Mouse (Mus musculus): ENCODE results near the gene Ak1. TPM values are rescaled to one million over a fixed set of nuclear protein-coding genes. Genes with fewer than 3 reads are reported as not detected.
A peak's percentile ranks its signal among the peaks of the same experiment; 100 is the strongest.

Gene Ak1
- total RNA-seq (2021) = 100 to 1,000 TPM; 595 to 617 TPM
- long read RNA-seq, experiment 1, transcript Ak1-202 (7 exons, 2,063 nt) = major isoform, 2,487 of 2,771 reads
- long read RNA-seq, experiment 1, partial matches to known transcripts = 179 of 2,771 reads
- long read RNA-seq, experiment 1, other reads (novel, unspliced or antisense) = 105 of 2,771 reads
- long read RNA-seq, experiment 2, transcript Ak1-202 (7 exons, 2,063 nt) = major isoform, 2,200 of 2,417 reads
- long read RNA-seq, experiment 2, partial matches to known transcripts = 96 of 2,417 reads
- long read RNA-seq, experiment 2, other reads (novel, unspliced or antisense) = 119 of 2,417 reads

DNA sequence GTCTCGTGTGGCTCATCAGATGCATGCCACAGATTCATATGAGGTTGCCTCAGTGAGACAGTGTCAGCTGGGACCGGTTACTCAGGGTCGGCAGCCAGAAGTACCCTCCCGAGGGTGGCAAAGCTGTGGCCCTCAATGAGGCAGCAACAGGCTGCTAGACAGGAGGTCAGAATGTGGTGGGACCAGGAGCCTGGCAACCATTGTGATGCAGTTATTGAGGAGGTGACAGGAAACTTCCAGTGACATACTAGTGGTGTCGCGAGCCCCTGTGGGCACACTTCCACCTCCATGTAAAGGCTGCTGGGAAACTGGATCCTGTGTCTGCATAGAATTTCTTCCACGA, at the start of gene Ak1:
Ak1 (plus strand) TSS at position 242 of the 343 bp plus-strand sequence.
- intact Hi-C loops (cut with DNase I) = no loop called here
- DNase-seq = no peak

DNA sequence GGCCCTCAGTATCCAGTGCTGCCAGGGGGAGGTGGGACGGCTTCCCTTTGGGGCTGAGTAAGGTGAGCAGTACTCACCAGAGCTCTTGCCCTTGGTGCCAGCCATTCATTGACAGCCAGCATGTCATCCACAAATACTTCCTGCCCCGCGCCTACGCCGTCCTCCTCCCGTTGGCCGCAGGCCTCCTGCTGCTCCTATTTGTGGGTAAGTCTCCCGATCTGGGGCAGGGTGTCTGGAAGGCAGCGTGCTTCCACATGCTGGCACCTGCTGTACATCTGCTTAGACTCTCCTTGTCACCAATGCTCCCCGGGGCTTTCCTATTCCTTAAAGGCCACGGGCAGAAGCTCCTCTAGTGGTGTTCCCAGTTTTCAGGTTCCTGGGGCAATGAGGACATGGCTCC, 49.4 kb upstream of the Ak1 start:
- intact Hi-C loops (cut with DNase I) = no loop called here

DNA sequence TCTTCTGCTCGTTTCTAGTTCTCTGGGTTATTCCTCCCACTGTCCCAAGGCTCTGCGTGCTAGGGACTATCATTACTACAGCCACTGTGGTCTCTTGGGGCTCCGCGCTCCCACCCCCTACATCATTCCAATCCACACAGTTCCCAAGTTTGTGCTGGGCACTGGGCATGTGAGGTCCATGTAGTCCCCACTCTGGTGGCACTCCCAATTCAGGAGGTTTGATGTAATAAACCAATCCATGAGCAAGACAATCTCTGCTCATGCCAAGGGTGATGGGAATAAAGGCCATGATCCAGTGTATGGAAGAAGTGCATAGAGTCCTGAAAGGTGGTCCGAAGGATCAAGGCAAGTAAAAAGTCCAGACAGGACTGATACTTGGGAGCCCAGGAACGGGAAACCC, 47.1 kb upstream of the Ak1 start, which contains the start of gene Pip5kl1:
Pip5kl1 (plus strand) TSS at position 301 of the 400 bp plus-strand sequence.
- intact Hi-C loops (cut with DNase I) = no loop called here
- DNase-seq = no peak

More for the DNA sequence above, 49.4 kb upstream of the Ak1 start:
- no peak for DNase-seq

DNA sequence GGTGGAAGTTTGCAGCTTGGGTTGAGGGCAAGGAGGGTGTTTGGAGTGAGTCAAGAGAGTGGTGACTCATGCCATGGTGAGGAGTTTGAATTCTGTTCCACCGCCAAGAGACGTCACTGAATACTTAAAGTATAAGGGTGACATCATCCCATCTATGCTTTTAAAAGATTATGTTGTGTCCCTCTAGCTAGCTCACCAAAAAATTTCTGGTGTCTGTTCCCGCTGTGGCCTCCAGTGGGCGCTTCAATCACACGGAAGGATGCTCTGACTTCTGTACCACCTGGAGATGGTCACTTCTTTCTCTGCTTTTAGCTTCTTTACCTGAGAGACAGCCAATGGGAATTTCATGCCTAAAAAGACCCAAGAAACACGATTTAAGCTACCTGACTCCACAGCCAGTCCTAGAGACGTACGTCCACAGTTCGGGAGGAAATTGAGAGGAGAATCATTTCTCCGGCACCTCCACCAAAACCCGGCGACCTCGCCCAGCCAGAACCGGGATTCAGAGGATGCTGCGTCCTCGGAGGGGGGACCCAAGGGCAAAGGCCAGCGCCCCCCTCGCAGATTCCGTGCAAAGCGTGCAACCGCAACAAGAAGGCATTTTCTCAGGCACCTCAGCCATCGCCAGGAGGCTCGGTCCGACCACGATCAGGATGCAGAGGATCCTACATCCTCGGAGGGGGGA, 46.5 kb upstream of the Ak1 start:
- DNase-seq = peak; percentile 44 to 68
- intact Hi-C loops (cut with DNase I) = loop anchor here (5.0 kb wide), 1 partner anchor 37 kb away; no protein-coding TSS in a partner anchor

DNA sequence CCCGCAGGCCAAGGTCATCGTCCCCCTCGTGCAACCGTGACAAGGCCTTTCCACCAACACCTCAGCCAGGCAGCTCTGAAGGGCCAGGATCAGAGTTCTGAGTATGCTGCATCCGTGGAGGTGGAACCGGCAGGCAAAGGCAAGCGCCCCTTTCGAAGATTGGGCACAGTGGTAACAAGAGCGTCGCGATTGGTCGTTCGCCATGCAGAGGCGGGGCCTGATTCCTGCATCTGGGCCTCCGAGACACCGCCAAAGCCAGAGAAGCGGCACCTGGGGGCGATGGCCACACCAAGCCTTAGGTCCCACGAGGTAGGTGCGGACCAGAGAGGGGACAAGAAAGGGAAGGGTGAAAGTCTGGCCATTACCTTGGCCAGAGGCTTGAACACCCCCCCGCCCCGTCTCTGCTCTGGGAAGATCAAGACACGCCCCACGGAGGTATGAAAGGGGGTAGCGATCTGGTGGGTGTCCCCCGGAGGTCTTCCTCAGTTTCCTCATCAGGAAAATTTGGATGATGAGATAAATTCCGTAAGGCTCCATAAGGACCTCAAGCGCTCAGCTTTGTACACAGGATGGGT, 45.9 kb upstream of the Ak1 start, which contains the start of gene 9430097D07Rik:
9430097D07Rik (minus strand) TSS at position 99 of the 575 bp plus-strand sequence.
- no peak for DNase-seq
- intact Hi-C loops (cut with DNase I) = loop anchor here (5.0 kb wide), 1 partner anchor 37 kb away; no protein-coding TSS in a partner anchor

DNA sequence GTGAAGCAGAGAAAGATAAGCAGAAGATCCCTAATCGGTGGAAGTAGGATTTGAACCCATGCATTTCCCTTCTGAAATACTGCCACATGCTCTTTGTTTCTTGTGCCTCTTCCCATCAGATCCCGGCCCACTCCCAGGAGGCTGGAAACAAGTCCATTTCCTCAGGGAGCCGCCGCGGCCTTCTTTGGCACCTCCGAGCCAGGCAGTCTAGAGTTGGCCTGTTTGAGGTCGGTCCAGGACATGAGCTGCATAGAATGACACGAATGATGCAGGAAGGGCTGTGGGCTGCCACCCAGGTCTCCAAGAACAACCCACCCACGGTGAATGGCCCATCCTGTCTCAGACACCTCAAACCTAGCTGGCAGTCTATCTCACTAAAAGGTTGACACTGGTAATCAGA, 45.0 kb upstream of the Ak1 start:
- DNase-seq = no peak
- intact Hi-C loops (cut with DNase I) = loop anchor here (5.0 kb wide), 1 partner anchor 36 kb away; no protein-coding TSS in a partner anchor

DNA sequence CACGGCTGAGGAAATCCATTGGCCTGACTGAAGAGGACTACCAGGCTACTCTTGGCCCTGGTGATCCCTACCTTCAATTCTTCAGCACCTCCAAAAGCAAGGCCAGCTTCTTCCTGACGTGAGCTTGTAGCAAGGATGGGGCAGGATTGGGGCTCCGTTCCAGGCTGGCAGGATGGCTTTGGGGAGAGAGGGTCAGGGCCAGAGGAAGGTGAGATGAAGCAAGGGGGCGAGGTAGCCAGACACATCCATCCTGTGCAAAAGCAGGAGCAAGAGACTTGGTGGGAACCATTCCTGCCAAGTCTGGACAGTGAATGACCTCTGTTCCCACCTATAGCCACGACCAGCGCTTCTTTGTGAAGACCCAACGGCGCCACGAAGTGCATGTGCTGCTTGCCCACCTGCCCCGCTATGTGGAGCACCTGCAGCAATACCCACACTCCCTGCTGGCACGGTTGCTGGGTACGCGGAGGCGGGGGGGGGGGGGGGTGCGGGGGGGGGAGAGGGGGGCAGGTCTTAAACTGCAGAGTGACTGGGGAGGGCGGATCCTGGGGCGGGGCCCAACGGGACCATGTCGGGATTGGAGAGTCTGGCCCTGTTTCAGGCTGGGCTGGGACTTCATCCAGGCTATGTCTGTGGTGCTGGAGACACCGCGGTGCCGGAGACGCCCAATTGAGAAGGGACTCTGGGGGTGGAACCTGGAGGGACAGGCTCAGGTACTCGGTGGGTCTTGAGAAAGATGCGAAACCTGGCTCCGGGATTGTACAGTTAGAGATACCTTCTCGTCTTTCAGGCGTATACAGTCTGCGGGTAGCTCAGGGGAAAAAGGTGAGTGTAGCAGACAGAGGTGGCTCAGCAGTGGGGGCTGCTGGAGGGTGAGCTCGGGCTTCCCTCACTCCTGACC, 43.2 kb upstream of the Ak1 start:
- DNase-seq = peak; percentile 38 to 46
- intact Hi-C loops (cut with DNase I) = loop anchor here (5.0 kb wide), 1 partner anchor 34 kb away; no protein-coding TSS in a partner anchor

DNA sequence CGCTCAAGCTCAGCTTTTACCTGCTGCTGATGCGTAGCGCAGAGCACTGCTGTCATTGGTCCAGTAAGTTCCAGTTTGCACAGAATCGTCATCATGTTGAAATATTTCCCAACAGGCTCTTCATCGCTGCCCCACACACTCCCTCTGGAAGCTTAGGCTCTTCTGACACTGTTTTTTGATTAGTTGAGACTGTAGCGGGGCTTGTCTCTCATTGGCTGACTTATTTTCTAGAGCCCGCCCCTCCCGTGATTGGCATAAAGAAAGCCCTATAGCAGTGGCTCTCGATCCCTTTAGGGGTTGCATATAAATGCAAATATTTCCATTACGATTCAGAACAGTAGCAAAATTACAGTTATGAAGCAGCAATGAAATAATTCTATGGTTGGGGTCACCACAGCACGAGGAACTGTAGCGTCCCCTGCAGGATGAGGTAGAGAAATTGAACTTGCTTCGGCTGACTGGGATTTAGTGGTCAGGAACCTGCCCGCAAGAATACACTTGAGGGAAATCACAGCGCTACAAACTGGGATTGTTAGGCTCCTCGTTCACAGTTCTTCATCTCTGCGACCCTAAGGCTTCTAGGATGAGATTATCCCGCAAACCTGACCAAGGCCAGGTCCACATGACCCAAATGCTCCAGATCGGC, 40.0 kb upstream of the Ak1 start:
- no peak for DNase-seq
- intact Hi-C loops (cut with DNase I) = no loop called here

DNA sequence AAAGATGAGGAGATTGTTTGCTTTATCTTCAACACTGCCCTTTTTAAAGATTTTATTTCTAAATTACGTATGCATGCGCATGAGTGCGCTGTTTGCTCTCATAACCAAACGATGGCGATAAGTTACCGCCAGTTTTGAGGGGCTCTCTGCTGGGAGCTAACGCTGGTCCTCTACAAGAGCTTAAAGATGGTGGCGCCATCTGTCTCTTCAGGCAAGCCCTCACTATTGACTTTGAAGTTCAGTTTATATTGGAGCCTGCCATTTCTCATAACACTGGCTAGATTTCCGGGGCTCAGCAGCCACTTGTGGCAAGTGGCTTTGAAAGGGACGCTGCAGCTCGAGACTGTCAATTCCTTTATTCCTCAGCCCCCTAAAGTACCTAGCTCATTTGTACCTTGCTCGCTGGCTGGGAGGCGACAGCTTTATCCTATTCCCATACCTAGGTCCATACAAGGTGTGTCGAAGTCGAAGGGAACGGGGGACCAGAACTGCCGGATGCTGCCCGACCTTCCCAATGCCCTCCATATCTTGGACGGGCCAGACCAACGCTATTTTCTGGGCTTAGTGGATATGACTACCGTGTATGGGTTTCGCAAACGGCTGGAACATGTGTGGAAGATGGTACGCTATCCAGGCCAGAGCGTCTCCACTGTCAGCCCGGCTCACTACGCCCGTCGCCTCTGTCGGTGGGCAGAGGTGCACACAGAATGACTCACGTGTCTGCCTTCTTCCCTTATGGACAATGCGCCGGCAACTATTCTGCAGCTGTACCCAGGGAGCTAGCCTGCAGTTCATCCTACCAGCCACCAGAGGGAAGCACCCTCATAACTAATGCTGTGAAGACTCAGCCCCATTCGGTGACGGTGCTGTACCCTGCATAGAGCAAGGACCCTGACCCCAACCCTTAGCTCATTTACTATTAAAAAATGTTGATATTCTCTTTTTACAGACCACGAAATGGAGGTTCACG, 38.4 kb upstream of the Ak1 start:
- intact Hi-C loops (cut with DNase I) = loop anchor here (1.0 kb wide), 1 partner anchor 19 kb away; no protein-coding TSS in a partner anchor
- peak; percentile 79 to 88 for DNase-seq

DNA sequence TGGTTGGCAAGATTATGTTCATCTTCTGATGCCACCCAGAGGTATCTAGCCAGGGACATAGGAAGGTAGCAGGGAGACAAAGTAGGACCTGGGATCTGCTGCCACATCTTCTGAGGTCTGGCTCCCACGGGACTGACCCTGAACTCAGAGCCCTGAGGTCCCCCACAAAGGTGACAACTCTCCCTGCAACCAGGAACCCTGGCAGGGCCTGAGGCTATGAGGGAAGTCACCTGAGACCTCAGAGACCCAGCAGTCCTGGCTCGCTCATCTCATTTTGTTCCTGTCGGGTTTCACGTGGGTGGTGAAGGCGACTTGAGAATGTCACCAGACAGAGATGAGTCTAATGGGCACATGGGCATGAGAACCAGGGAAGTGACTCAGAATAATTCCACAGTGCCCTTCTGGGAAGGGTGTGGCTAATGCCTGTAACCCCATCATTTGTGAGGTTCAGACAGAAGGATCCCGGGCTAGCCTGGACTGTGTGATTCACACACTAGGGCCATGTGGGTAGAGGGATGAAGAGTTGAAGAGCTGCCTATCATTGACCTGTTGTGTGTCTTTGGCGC, 36.3 kb upstream of the Ak1 start:
- intact Hi-C loops (cut with DNase I) = loop anchor here (2.0 kb wide), 1 partner anchor 104 kb away; no protein-coding TSS in a partner anchor
- no peak for DNase-seq

DNA sequence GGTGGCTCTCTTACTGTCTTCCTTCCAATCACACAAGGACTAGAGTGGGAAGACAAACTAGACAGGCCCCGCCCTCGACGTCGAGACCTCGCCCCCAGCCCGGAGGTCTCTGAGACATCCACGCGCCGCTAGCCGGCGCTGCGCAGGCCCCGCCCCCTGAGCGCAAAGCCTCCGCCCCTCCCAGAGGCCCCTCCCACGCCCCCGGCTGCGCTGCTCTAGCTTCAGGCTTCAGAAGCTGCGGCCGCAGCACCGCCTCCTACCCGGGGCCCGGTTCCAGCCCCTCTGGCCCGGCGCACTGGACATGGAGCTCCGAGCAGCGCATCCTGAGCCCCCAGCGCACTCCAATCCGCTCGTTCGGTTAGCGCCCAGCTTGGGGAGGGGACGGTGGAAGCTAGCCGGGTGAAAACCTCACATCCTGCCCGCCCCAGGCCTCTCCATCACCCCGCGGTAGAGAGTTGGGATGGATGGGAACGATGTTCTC, 34.6 kb upstream of the Ak1 start, which contains the start of gene St6galnac4:
St6galnac4 (plus strand) TSS at position 225 of the 481 bp plus-strand sequence.
- intact Hi-C loops (cut with DNase I) = no loop called here
- peak; percentile 93 to 94 for DNase-seq

DNA sequence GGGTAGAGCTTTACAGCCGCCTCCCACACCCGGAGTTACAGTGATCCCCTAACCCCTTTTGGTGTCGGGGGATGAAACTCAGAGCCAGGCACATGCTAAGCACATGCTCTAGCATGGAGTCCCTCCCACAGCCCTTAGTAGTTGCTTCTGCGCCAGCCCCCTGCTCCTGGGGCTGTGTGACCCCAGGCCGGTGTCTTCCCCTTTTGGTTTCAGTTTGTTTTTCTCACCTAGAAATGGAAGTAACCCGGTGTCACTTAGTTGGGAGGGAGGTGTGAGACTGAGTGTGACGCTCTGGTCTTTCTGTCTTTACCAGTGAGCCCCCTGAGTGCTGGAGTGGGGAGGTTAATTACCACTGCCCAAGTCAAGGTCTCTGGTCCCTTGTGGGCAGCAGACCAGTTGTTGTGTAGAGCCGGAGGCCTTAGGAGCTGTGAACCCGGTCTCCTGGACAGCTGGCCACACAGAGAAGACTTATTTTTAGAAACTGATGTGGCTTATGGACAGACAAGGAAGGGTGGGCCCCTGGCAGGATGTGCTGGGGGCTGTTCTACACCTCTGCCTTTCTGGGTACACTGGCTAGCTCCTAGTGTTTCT, 33.7 kb upstream of the Ak1 start:
- intact Hi-C loops (cut with DNase I) = no loop called here
- DNase-seq = peak; percentile 47 to 56

DNA sequence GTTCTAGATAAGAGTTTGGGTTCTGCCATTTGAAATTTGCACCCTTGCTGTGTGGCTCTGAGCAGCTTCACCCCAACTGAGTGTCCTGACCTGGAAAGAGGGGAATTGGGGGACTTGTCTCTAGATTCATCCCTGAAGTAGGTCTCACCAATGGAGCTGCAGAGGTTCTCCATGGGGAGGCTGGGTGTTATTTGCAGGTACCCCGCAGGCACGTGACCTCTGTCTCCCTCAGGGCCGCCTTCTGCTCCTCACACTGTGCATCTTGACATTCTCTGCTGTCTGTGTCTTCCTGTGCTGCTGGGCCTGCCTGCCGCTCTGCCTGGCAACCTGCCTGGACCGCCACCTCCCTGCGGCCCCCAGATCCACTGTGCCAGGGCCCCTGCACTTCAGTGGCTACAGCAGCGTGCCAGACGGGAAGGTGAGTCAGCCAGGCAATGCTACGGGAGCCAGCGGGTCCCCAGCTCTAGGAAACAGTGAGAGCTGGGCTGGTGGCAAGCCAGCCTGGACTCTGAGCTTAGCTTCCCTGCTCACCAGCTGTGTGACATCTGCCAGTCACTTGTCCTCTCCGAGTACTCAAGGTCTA, 32.3 kb upstream of the Ak1 start:
- peak; percentile 58 to 61 for DNase-seq
- intact Hi-C loops (cut with DNase I) = no loop called here

DNA sequence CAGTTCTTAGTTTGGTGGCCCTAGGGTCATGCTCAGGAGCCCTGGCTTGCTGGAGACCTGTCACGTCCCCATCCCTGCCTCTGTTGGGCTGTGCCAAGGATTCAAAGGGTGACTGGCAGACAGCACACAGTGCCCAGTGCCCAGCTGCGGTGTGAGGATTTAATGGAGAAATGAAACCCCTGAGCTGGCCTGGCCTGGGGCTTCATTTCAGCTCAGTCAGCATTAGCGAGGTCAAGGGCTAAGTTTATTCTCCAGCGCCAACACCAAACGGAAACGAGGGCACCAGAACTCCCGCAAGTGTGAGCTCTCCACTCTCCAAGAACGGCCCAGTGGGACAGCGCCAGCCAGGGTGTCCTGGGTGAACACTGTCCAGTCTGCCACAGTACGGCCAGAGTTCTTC, 31.3 kb upstream of the Ak1 start:
- DNase-seq = no peak
- intact Hi-C loops (cut with DNase I) = no loop called here

DNA sequence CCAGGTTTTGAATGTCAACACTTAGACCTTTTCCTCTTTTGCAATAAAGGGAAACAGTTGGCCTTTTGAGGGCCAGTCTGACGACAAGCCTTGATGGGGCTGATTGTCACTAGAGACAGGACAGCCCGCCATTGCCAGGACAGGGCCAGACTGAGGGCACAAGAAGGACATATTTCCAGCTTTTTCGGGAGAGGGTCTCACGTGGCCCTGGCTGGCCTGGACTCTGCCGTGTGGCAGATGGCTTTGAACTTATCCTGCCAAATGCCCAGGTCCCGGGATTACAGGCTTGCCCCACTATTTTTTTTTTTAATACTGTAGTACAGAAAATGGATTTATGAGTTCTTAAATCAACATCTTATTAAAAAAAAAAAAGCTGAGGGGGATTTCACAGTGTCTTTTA, 30.3 kb upstream of the Ak1 start:
- DNase-seq = no peak
- intact Hi-C loops (cut with DNase I) = no loop called here

DNA sequence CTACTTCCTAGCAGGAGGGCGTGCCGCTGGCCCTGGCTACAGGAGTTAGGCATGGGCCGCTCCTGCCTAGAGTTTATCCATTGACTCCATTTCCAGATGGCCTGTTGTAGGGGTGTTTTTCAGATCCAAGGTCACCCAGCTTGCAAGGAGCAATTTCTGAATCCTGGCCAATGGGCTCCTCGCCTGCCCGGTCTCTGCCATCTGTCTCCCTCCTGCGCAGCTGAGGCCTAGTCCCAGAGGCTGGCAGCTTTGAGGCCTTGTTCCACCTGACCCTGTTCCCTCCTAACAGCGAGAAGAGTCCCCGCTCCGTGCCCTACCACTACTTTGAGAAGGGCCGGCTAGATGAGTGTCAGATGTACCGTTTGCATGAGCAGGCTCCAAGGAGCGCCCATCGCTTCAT, 24.8 kb upstream of the Ak1 start:
- no peak for DNase-seq
- intact Hi-C loops (cut with DNase I) = no loop called here

DNA sequence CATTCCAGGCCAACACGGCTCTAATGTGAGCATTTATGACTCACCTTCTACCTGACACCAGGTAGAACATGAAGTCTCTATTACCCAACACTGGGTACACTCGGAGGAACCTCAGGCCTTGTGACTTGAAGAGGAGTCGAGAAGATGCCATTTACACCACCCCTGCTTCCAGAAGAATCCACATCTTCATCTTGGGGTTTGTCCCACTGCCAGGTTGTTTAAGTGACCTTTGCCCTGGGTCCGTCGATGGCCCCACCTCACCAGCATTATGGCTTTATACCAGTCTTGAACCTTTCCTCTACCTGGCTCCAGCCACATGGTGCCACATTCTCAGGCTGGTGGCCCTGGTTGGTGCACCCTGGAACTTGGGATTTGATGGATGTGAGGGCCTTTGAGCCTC, 24.3 kb upstream of the Ak1 start:
- DNase-seq = no peak
- intact Hi-C loops (cut with DNase I) = no loop called here

Measured in heart, postnatal 14 days (tissue).